Mouse (Mus musculus) CD4-positive, CD25-positive, alpha-beta regulatory T cell, adult 2 months (primary cell): ENCODE data around the gene Pglyrp2.

Source experiments
- DNase-seq: peaks from one replicate; pipeline ENCODE4 v3.0.0-alpha.2; 2012; ENCODE audit warnings: low read depth, low spot score

Gene Pglyrp2

GRCm38 (mm10) chr17:32424034-32424433 lies at the start of gene Pglyrp2:
Gene Pglyrp2 (minus strand): TSS chr17:32424167.
- peak; percentile 79 for DNase-seq

- no peak for DNase-seq
Measured at GRCm38 (mm10) chr17:32472176-32472575, 48.2 kb upstream of the Pglyrp2 start.

GRCm38 (mm10) chr17:32470795-32471194 lies 46.8 kb upstream of the Pglyrp2 start:
- peak; percentile 73 for DNase-seq

GRCm38 (mm10) chr17:32468494-32468893 lies 44.5 kb upstream of the Pglyrp2 start:
- no peak for DNase-seq

- no peak for DNase-seq
Measured at GRCm38 (mm10) chr17:32454997-32455396, 31.0 kb upstream of the Pglyrp2 start.

- DNase-seq: no peak
Measured at GRCm38 (mm10) chr17:32454188-32454587, 30.2 kb upstream of the Pglyrp2 start.

GRCm38 (mm10) chr17:32452482-32452881 lies 28.5 kb upstream of the Pglyrp2 start, which contains the start of gene Cyp4f39:
Gene Cyp4f39 (plus strand): TSS chr17:32452723.
- peak; percentile 49 for DNase-seq

- no peak for DNase-seq
Measured at GRCm38 (mm10) chr17:32450844-32451537, 27.0 kb upstream of the Pglyrp2 start.

GRCm38 (mm10) chr17:32449042-32449441 lies 25.1 kb upstream of the Pglyrp2 start:
- DNase-seq: no peak

- DNase-seq: no peak
Measured at GRCm38 (mm10) chr17:32447195-32447594, 23.2 kb upstream of the Pglyrp2 start.

- DNase-seq: no peak
Measured at GRCm38 (mm10) chr17:32445016-32445415, 21.0 kb upstream of the Pglyrp2 start.

GRCm38 (mm10) chr17:32443245-32443644 lies 19.3 kb upstream of the Pglyrp2 start:
- DNase-seq: no peak

- no peak for DNase-seq
Measured at GRCm38 (mm10) chr17:32437106-32437505, 13.1 kb upstream of the Pglyrp2 start.

GRCm38 (mm10) chr17:32435151-32435550 lies 11.2 kb upstream of the Pglyrp2 start:
- no peak for DNase-seq

GRCm38 (mm10) chr17:32434324-32434723 lies 10.4 kb upstream of the Pglyrp2 start:
- no peak for DNase-seq

GRCm38 (mm10) chr17:32431972-32432371 lies 8.0 kb upstream of the Pglyrp2 start:
- DNase-seq: peak; percentile 85

GRCm38 (mm10) chr17:32426610-32427009 lies 2.6 kb upstream of the Pglyrp2 start:
- DNase-seq: no peak

- DNase-seq: no peak
Measured at GRCm38 (mm10) chr17:32420781-32421180, 3.2 kb downstream of the Pglyrp2 start.

GRCm38 (mm10) chr17:32419989-32420388 lies 4.0 kb downstream of the Pglyrp2 start:
- no peak for DNase-seq

GRCm38 (mm10) chr17:32416771-32417170 lies 7.2 kb downstream of the Pglyrp2 start:
- no peak for DNase-seq

- DNase-seq: no peak
Measured at GRCm38 (mm10) chr17:32415417-32416020, 8.4 kb downstream of the Pglyrp2 start.

- DNase-seq: no peak
Measured at GRCm38 (mm10) chr17:32411898-32412297, 12.1 kb downstream of the Pglyrp2 start.

GRCm38 (mm10) chr17:32403417-32403816 lies 20.6 kb downstream of the Pglyrp2 start, which contains the start of gene Rasal3:
Gene Rasal3 (minus strand): TSS chr17:32403583.
- peak; percentile 90 for DNase-seq
